Mouse (Mus musculus) gastrocnemius, adult 2 months (tissue): Measurements from ENCODE around the gene Rho. TPM values are rescaled to one million over a fixed set of nuclear protein-coding genes. Genes with fewer than 3 reads are reported as not detected.

ENCODE experiments used
- DNase-seq: peaks from one replicate; pipeline ENCODE4 v3.0.0; 2022
- H3K27ac ChIP-seq: fragments of 200-600 bp; 2 replicates; pipeline ENCODE4 v1.8.1; 2022; ENCODE audit warnings: mild to moderate bottlenecking
- H3K4me3 ChIP-seq: fragments of 200-600 bp; 2 replicates; pipeline ENCODE4 v1.8.1; 2022; ENCODE audit warnings: mild to moderate bottlenecking, moderate library complexity
- CTCF ChIP-seq: fragments of 200-600 bp; IDR thresholded peaks from 2 replicates; pipeline ENCODE4 v1.8.1; 2022; ENCODE audit warnings: antibody characterized with exemption, mild to moderate bottlenecking, moderate library complexity
- intact Hi-C: fragments of 180-260 bp; cut with DNase I; formaldehyde crosslinking; loops from one replicate; pipeline ENCODE4 v1.15.1; 2025
- total RNA-seq, 2 experiments: library from RNA; stranded (reverse); gene quantifications; 2 replicates each; pipeline ENCODE4 v1.2.3; 2021

Gene Rho
- total RNA-seq, 2 experiments from 2014 or later: 0.06 TPM; not detected in 1

- no peak for TF ChIP-seq CTCF
- peak overlapping the region; percentile 88 for H3K27ac ChIP-seq
- no peak overlapping the region for H3K4me3 ChIP-seq
- no peak for DNase-seq
- intact Hi-C loops: loop anchor here (5.0 kb wide), 1 partner anchor 235 kb away; no protein-coding TSS in a partner anchor
These were observed 29.0 kb upstream of the Rho start for GRCm38 (mm10) chr6:115902545-115902944.

GRCm38 (mm10) chr6:115905568-115905967 lies 26.0 kb upstream of the Rho start:
- peak; percentile 14 for DNase-seq
- H3K27ac ChIP-seq: peak overlapping the region; percentile 75
- intact Hi-C loops: loop anchor here (2.0 kb wide), 1 partner anchor 53 kb away; no protein-coding TSS in a partner anchor

GRCm38 (mm10) chr6:115906455-115906854 lies 25.1 kb upstream of the Rho start:
- intact Hi-C loops: no loop called here
- no peak overlapping the region for H3K4me3 ChIP-seq
- DNase-seq: peak; percentile 13
- peak overlapping the region; percentile 75 for H3K27ac ChIP-seq
- TF ChIP-seq CTCF: no peak

More at GRCm38 (mm10) chr6:115905568-115905967, 26.0 kb upstream of the Rho start:
- no peak for TF ChIP-seq CTCF
- H3K4me3 ChIP-seq: no peak overlapping the region

GRCm38 (mm10) chr6:115906871-115907270 lies 24.7 kb upstream of the Rho start:
- Histone ChIP-seq H3K27ac (peak overlapping the region; percentile 75), H3K4me3 (no peak overlapping the region)
- intact Hi-C loops: no loop called here
- no peak for TF ChIP-seq CTCF
- DNase-seq: no peak

- no peak overlapping the region for H3K4me3 ChIP-seq
- H3K27ac ChIP-seq: peak overlapping the region; percentile 76; the same call in 1 of the 2 replicates
- DNase-seq: no peak
- intact Hi-C loops: no loop called here
- TF ChIP-seq CTCF: no peak
These were observed 23.0 kb upstream of the Rho start for GRCm38 (mm10) chr6:115908421-115908982.

GRCm38 (mm10) chr6:115909052-115909451 lies 22.5 kb upstream of the Rho start:
- TF ChIP-seq CTCF: no peak
- Histone ChIP-seq H3K4me3 (no peak overlapping the region), H3K27ac (peak overlapping the region; percentile 76)
- intact Hi-C loops: no loop called here
- peak; percentile 14 for DNase-seq

GRCm38 (mm10) chr6:115909940-115910339 lies 21.6 kb upstream of the Rho start:
- H3K27ac ChIP-seq: peak overlapping the region; percentile 76
- peak overlapping the region; percentile 11; the same call in 1 of the 2 replicates for H3K4me3 ChIP-seq
- intact Hi-C loops: no loop called here
- peak; percentile 58 for DNase-seq
- no peak for TF ChIP-seq CTCF

- peak overlapping the region; percentile 76 for H3K27ac ChIP-seq
- no peak overlapping the region for H3K4me3 ChIP-seq
- intact Hi-C loops: no loop called here
- no peak for TF ChIP-seq CTCF
- DNase-seq: no peak
These were observed 19.8 kb upstream of the Rho start for GRCm38 (mm10) chr6:115911763-115912162.

GRCm38 (mm10) chr6:115913482-115913881 lies 18.1 kb upstream of the Rho start:
- no peak for DNase-seq
- peak overlapping the region; percentile 81; the same call in 1 of the 2 replicates for H3K27ac ChIP-seq
- intact Hi-C loops: no loop called here
- TF ChIP-seq CTCF: no peak
- no peak overlapping the region for H3K4me3 ChIP-seq

- TF ChIP-seq CTCF: no peak
- H3K4me3 ChIP-seq: no peak overlapping the region
- peak; percentile 54 for DNase-seq
- peak overlapping the region; percentile 81 for H3K27ac ChIP-seq
- intact Hi-C loops: loop anchor here (2.0 kb wide), 1 partner anchor 42 kb away; no protein-coding TSS in a partner anchor
These were observed 16.9 kb upstream of the Rho start for GRCm38 (mm10) chr6:115914511-115915202.

GRCm38 (mm10) chr6:115915601-115916445 lies 15.7 kb upstream of the Rho start:
- Histone ChIP-seq H3K27ac (peak overlapping the region; percentile 81), H3K4me3 (peak overlapping the region; percentile 23; the same call in 1 of the 2 replicates)
- TF ChIP-seq CTCF: no peak
- peak; percentile 72 for DNase-seq
- intact Hi-C loops: loop anchor here (2.0 kb wide), 1 partner anchor 41 kb away; no protein-coding TSS in a partner anchor

GRCm38 (mm10) chr6:115916611-115917010 lies 14.9 kb upstream of the Rho start:
- TF ChIP-seq CTCF: no peak
- intact Hi-C loops: no loop called here
- Histone ChIP-seq H3K4me3 (no peak overlapping the region), H3K27ac (peak overlapping the region; percentile 81)
- DNase-seq: no peak

- no peak for DNase-seq
- Histone ChIP-seq H3K4me3 (no peak overlapping the region), H3K27ac (no peak overlapping the region)
- no peak for TF ChIP-seq CTCF
- intact Hi-C loops: no loop called here
These were observed 12.9 kb upstream of the Rho start for GRCm38 (mm10) chr6:115918615-115919014.
